Mouse (Mus musculus): ENCODE data around the gene Lmo4. TPM values are rescaled to one million over a fixed set of nuclear protein-coding genes. Genes with fewer than 3 reads are reported as not detected.

Gene Lmo4
- polyA plus RNA-seq, 1 experiment, result 75.0 TPM

DNA sequence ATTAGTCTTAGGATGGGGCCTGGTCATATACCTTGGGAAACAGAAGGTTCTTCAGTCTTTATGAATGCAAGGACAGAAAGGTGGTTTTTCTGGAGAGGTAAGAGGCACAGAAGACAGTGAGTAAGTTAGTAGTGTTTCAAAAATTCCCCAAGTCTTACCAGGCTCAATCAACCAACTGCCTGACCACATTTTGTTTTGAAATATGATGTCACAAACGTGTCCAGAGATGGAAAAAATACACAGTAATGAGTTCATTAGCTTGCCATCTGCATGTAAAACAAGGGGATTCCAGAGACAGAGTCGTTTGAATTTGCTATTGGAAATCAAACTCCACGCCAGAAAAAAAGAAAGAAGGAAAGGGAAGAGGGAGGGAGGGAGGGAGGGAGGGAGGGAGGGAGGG is 26.1 kb downstream of the Lmo4 start:
- Histone ChIP-seq H3K4me1 (ENCODE audit: control insufficient read depth, insufficient read depth, insufficient read length, low read length) (no peaks in the 10 kb centered on the region), H3K27ac (replicated peaks; ENCODE audit: low read depth, low read length) (no peak overlapping the region), H3K4me3 (ENCODE audit: insufficient read depth, low read depth, low read length) (no peak overlapping the region)

DNA sequence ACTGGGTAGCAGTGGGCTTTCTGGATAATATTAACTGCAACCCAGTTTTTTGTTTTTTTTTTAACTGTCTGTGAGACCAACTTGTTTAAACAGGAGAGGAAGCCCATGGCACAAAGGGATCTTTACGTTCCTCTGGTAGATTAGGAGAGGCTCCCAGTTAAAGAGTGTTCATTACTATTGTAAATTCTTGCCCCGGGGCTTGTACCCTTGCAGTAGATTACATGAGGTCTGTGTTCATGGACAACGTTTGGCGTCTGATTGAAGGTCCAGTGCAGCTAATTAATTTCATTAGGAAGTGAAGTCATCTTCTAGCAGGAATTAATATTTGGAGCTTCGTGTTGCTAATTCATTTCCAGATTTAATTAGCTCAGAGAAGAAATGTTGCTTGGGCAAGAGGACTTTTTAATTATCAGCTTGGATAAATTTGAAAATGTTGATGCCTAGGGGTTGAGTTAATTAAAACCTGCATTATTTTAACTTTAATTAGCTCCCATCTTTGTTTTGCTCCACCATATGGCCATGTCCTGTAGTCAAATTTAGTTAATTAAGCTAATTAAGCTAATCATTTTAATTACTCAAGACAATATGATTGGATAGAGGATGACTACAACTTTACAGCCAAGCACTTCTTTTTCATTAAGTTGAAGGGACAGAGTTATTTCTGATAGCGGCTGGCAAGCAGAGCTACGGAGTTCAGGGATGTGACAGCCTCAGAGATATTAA is 31.0 kb downstream of the Lmo4 start:
- H3K27ac ChIP-seq (replicated peaks; ENCODE audit: low read depth, low read length), result no peak overlapping the region
- H3K4me1 ChIP-seq (ENCODE audit: control insufficient read depth, insufficient read depth, insufficient read length, low read length), result no peaks in the 10 kb centered on the region
- no peak overlapping the region for H3K4me3 ChIP-seq (ENCODE audit: insufficient read depth, low read depth, low read length)

DNA sequence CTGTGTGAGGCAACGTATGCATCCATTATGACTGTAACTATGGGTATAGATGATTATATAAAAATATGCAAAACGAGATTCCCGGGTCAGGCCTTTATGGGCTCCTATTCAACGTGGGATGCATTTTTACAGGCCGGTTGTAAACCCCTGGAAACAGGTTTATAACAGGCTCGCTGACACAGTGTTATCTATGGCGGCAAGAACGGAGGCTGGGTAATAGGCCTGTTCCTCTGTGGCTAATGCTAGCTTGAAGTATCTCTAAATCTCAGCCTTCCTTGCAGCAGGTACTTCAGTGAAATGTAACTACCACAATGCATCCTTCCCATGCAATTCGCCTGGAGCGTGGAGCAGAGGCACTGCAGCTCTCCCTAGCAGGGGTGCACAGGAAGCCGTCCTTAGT is 31.9 kb downstream of the Lmo4 start:
- H3K27ac ChIP-seq (replicated peaks; ENCODE audit: low read depth, low read length), result no peak overlapping the region
- H3K4me1 ChIP-seq (ENCODE audit: control insufficient read depth, insufficient read depth, insufficient read length, low read length), result no peaks in the 10 kb centered on the region
- H3K4me3 ChIP-seq (ENCODE audit: insufficient read depth, low read depth, low read length), result no peak overlapping the region

DNA sequence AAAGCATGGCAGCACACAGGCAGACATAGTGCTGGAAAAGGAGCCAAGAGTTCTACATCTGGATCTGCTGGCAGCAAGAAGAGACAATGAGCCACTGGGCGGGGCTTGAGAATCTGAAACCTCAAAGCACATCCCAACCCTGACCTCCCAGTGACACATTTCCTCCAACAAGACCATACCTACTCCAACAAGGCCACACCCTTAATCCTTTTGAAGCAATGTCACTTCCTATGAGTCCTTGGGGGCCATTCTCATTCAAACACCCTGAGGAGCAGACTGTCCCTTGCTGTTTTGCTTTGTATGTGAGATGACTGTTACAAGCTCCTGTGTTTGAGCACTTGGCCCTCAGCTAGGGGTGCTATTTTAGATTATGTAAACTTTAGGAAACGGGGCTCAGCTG is 33.3 kb downstream of the Lmo4 start:
- no peaks in the 10 kb centered on the region for H3K4me1 ChIP-seq (ENCODE audit: control insufficient read depth, insufficient read depth, insufficient read length, low read length)
- no peak overlapping the region for H3K4me3 ChIP-seq (ENCODE audit: insufficient read depth, low read depth, low read length)
- H3K27ac ChIP-seq (replicated peaks; ENCODE audit: low read depth, low read length), result no peak overlapping the region

DNA sequence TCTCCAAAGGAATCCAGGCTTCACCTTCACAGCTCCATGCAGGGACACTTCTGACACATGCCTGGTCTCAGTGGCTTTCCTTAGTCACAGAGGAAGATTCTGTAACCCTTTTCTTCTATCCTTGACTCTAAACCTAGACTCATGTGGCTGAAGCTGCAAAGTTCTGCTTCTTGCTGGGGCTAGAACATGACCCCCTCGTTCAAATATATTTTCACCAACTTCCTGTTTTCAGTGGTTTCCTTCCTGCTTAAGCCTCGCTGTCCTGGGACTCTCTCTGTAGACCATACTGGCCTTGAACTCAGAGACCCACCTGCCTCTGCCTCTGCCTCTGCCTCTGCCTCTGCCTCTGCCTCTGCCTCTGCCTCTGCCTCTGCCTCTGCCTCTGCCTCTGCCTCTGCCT is 34.5 kb downstream of the Lmo4 start:
- Histone ChIP-seq H3K4me1 (ENCODE audit: control insufficient read depth, insufficient read depth, insufficient read length, low read length) (no peaks in the 10 kb centered on the region), H3K4me3 (ENCODE audit: insufficient read depth, low read depth, low read length) (no peak overlapping the region), H3K27ac (replicated peaks; ENCODE audit: low read depth, low read length) (no peak overlapping the region)

DNA sequence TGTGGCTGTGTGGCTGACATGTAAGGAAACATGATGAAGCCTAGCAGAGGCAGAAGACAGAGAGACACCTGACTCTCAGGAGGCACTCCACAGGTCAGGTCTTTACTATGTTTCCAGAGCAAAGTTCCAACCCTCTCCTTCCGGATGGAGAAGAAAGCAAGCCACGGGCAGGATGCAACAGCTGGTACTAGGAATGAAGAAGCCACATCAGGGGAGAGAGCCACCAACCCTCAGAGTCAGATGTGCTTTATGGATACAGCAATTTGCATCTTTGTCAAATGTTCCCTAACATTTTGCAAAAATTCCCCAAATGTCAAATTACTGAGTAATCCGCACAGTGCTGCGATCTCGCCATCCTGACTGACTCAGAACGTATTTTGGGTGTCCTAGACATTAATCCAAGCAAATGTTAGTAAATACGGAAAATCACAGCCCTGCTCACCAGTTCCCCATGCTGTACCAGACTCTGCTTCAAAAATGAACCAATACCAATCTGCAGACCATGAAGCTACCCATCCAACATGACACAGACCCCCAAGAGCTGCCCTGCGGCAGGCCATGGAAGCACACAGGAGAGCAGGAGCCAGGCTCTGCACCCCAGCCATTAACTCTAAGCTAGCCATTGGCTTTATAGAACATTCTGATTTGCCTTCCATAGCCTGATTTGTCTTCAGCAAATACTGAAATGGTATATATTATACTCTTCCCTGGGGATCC is 38.4 kb downstream of the Lmo4 start:
- Histone ChIP-seq H3K27ac (replicated peaks; ENCODE audit: low read depth, low read length) (no peak overlapping the region), H3K4me1 (ENCODE audit: control insufficient read depth, insufficient read depth, insufficient read length, low read length) (no peaks in the 10 kb centered on the region), H3K4me3 (ENCODE audit: insufficient read depth, low read depth, low read length) (no peak overlapping the region)

DNA sequence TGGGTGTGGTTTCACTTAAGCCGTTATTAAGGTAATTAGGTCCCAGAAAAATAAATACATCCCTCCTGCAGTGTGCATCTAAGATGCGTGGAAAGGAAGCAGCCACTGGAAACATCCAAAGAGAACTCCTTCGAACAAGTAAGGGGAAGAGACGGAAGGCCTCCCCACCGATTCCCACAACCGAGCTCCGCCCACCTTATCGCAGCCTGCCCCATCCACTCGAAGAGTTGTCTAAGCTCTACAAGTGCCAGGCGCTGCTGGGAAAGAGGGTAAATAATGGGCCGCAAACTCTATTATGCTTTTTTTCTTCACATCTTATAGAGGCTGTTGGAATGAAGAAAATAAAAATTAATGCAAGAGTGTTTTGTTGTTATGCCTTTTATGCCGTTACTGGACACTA is 39.6 kb downstream of the Lmo4 start:
- Histone ChIP-seq H3K4me1 (ENCODE audit: control insufficient read depth, insufficient read depth, insufficient read length, low read length) (no peaks in the 10 kb centered on the region), H3K27ac (replicated peaks; ENCODE audit: low read depth, low read length) (no peak overlapping the region)

DNA sequence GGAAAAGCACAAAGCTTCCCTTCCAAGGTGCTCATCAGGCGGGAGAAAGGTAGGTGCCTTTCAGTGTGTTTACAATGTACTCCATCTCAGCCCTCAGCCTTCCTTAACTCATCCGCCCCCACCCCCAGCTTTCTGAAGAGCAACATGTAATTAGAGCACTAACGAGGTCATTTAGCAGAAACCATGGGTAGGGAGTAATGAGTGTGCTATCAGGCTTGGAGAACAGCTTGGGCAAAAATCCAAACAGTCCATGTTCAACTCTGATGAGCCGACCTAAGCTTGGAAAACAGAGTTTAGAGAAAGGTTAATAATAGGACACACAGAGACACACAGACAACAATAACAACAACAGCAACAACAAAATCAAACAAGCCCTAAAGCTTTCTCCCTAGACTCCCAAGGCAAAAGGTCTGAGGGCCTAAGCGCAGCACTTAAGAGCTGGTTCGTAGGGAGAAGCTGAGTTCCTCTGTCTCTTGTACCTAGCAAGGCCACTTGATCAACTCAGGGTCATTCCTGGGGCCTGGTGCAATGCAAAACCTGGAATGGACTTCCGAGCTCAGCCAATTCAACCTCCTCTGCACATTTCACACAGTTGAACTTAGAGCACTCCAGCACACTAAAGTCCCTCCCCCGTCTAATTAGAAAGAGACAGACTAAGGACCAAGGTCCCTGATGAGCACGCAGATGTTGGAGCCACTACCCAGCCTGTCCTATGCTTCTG is 40.2 kb downstream of the Lmo4 start:
- Histone ChIP-seq H3K27ac (replicated peaks; ENCODE audit: low read depth, low read length) (no peak overlapping the region), H3K4me3 (ENCODE audit: insufficient read depth, low read depth, low read length) (no peak overlapping the region)

More for the DNA sequence above, 39.6 kb downstream of the Lmo4 start:
- H3K4me3 ChIP-seq (ENCODE audit: insufficient read depth, low read depth, low read length), result no peak overlapping the region

DNA sequence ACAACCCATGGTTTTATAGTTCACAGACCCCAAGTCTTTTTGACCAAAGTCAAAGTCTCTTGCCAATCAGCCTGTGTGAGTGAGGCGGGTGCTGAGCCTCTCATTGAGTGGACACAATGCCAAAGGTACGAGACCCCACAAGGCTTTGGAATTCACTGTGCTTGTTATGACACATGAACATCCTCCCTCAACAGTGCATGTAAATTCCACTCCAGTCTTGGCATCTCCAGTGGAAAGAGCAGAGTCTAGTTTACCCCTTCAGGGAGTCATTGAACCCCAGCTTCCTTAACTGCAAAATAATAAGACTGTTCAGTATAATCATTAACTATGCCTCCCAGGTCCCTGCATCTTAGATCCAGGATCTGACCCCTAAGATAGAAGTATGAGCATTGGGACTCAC is 41.3 kb downstream of the Lmo4 start:
- Histone ChIP-seq H3K27ac (replicated peaks; ENCODE audit: low read depth, low read length) (no peak overlapping the region), H3K4me3 (ENCODE audit: insufficient read depth, low read depth, low read length) (no peak overlapping the region), H3K4me1 (ENCODE audit: control insufficient read depth, insufficient read depth, insufficient read length, low read length) (no peaks in the 10 kb centered on the region)

More for the DNA sequence above, 40.2 kb downstream of the Lmo4 start:
- H3K4me1 ChIP-seq (ENCODE audit: control insufficient read depth, insufficient read depth, insufficient read length, low read length), result no peaks in the 10 kb centered on the region

DNA sequence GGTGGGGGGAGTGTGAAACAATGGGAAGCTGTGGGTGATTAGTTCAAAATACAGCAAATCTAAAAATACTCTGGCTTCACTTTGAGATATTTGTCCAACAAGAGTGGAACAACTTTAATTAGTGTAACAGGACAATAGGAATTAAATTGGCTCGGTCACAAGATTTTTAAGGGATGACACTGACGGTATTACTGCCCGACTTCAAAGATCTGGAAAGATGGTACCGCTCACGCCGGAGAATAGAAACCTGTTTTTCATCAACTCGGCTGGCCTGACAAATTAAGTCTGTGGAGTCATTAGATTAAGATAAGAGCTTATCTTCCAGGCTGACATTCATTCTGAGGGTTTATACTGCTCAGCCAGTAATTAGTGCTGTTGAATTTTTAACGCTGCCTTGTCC is 42.9 kb downstream of the Lmo4 start:
- no peak overlapping the region for H3K27ac ChIP-seq (replicated peaks; ENCODE audit: low read depth, low read length)
- H3K4me1 ChIP-seq (ENCODE audit: control insufficient read depth, insufficient read depth, insufficient read length, low read length), result no peaks in the 10 kb centered on the region
- H3K4me3 ChIP-seq (ENCODE audit: insufficient read depth, low read depth, low read length), result no peak overlapping the region

DNA sequence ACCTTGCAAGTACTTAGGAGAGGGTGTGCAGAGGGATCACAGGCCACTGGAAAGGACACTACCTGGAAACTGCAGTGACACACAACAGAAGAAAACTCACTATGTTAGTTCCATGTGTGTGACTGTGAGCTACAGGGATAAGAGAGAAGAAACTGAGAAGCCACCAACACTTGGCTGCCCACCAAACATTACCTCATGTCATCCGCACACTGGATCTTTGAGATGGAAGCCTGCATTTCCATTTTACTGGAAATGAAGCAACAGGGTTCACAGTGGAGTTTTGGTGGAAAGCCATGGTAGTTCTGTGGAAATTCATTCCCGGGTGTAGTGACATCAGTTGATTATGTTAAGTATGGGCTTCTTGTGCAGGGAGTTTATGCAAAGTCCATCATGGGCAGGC is 43.8 kb downstream of the Lmo4 start:
- Histone ChIP-seq H3K4me3 (ENCODE audit: insufficient read depth, low read depth, low read length) (no peak overlapping the region), H3K27ac (replicated peaks; ENCODE audit: low read depth, low read length) (no peak overlapping the region), H3K4me1 (ENCODE audit: control insufficient read depth, insufficient read depth, insufficient read length, low read length) (no peaks in the 10 kb centered on the region)

DNA sequence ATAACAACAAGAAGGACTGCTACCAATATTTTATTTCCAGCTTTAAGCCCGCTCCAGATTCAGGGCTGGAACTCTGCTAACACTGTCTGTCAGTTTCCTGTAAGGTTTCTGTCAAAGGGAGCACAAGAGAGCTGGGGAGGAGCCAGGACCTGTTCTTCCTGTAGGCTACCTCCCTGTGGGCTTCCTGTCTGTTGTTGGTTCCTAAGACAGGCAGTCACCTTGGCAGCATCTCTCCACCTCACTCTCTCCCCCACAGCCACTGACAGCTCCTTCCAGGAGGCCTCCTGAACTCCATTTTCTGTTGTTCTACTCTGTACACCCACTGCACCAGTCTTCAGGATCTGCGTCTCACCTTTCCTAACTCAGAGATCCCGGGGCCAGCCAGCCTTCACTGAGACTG is 49.3 kb downstream of the Lmo4 start:
- Histone ChIP-seq H3K4me3 (ENCODE audit: insufficient read depth, low read depth, low read length) (no peak overlapping the region), H3K27ac (replicated peaks; ENCODE audit: low read depth, low read length) (no peak overlapping the region), H3K4me1 (ENCODE audit: control insufficient read depth, insufficient read depth, insufficient read length, low read length) (no peaks in the 10 kb centered on the region)

DNA sequence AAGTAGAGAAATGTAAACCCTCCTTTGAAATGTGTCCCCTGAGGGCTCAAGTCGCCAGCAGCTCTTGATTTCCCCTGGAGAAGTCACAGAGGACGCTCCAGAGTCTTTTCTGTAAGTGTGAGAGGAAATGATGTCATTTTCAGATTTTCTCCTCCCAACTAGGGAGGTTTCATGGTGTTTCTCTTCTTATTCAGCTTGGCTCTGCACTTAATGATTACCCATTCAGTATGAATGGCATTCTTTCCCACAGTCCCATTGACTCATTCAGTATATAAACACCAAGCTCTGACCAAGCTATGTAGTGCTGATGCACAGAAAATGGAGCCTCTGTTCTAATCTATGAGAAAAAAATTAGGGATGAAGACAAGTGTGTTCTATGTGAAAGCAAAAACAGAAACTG is 51.6 kb downstream of the Lmo4 start:
- Histone ChIP-seq H3K27ac (replicated peaks; ENCODE audit: low read depth, low read length) (no peak overlapping the region), H3K4me3 (ENCODE audit: insufficient read depth, low read depth, low read length) (no peak overlapping the region), H3K4me1 (ENCODE audit: control insufficient read depth, insufficient read depth, insufficient read length, low read length) (no peaks in the 10 kb centered on the region)

DNA sequence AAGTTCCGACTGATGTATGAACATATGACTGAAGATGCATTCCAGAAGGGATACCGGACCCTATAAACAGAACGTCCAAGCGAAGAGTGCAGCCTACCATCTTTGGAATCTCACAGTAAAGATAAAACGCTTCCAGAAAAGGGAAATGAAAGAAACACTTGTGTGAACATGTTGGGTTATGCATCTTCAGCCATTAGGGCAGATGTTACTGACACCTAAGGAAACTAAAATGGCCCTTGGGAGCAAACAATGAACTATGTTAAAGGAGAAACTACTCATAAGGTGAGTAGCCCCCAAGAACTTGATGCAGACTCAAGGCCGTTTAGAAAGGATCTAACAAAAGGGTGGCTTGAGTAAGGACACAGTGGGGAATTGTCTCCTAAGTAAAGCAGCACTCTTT is 54.0 kb downstream of the Lmo4 start:
- Histone ChIP-seq H3K4me1 (ENCODE audit: control insufficient read depth, insufficient read depth, insufficient read length, low read length) (no peaks in the 10 kb centered on the region), H3K27ac (replicated peaks; ENCODE audit: low read depth, low read length) (no peak overlapping the region), H3K4me3 (ENCODE audit: insufficient read depth, low read depth, low read length) (no peak overlapping the region)

DNA sequence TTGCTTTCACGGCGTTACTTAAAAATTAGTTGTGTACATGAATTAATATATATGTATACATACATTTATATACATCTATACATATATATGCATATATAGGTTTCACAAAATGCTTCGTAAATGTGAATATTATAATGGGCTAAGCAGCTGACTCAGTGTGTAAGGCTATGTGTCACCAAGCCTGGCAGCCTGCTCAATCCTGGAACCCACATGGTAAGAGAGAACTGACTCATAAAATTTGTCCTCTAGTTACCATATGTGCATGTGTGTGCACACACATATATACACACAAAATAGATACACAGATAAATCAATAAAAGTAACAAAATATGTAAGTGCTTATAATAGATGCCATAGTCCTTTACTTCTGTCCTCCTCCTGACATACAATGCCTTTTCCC is 56.8 kb downstream of the Lmo4 start:
- Histone ChIP-seq H3K4me3 (ENCODE audit: insufficient read depth, low read depth, low read length) (no peak overlapping the region), H3K27ac (replicated peaks; ENCODE audit: low read depth, low read length) (no peak overlapping the region), H3K4me1 (ENCODE audit: control insufficient read depth, insufficient read depth, insufficient read length, low read length) (no peaks in the 10 kb centered on the region)

DNA sequence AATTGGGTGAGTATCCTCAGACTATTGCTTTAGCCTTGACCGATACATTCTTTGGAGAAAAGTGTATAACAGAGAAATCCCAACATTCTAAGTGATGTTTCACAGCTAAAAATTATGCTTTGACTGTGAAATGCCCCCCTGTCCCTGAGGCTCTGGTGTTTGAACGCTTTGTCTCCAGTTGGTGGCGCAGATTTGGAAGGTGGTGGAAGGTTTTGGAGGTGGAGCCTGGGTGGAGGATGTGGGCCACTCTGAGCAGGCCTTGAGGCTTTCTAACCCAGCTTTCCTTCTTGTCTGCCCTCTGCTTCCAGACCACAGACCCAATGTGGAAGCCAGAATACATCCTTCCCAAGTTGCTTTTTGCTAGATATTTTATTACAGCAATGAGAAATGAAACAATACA is 57.8 kb downstream of the Lmo4 start:
- Histone ChIP-seq H3K4me3 (ENCODE audit: insufficient read depth, low read depth, low read length) (no peak overlapping the region), H3K27ac (replicated peaks; ENCODE audit: low read depth, low read length) (no peak overlapping the region), H3K4me1 (ENCODE audit: control insufficient read depth, insufficient read depth, insufficient read length, low read length) (no peaks in the 10 kb centered on the region)

Data from brown adipose tissue, adult 24 weeks (tissue).